Mouse (Mus musculus): Measurements from ENCODE around the gene Hyal3. TPM values are rescaled to one million over a fixed set of nuclear protein-coding genes. Genes with fewer than 3 reads are reported as not detected.

The Hyal3 gene
- total RNA-seq, 2 experiments from 2014 or later = 1.1 to 1.4 TPM

GRCm38 (mm10) chr9:107593101-107593976 is 12.7 kb downstream of the Hyal3 start:
- no peak for DNase-seq (ENCODE audit: low spot score in 2 of 2)

GRCm38 (mm10) chr9:107594281-107595062 is 13.9 kb downstream of the Hyal3 start:
- no peak for DNase-seq (ENCODE audit: low spot score in 2 of 2)

GRCm38 (mm10) chr9:107596619-107597569 is 16.3 kb downstream of the Hyal3 start:
- no peak for DNase-seq (ENCODE audit: low spot score in 2 of 2)

GRCm38 (mm10) chr9:107598385-107598784 is 17.8 kb downstream of the Hyal3 start:
- DNase-seq (ENCODE audit: low spot score in 2 of 2) = no peak

- no peak for DNase-seq (ENCODE audit: low spot score in 2 of 2)
These were observed 18.8 kb downstream of the Hyal3 start for GRCm38 (mm10) chr9:107599433-107599832.

GRCm38 (mm10) chr9:107599842-107600241 is 19.2 kb downstream of the Hyal3 start:
- DNase-seq (ENCODE audit: low spot score in 2 of 2) = peak in 1 of 2 experiments; percentile 59

GRCm38 (mm10) chr9:107600745-107601144 is 20.1 kb downstream of the Hyal3 start:
- DNase-seq (ENCODE audit: low spot score in 2 of 2) = no peak

- DNase-seq (ENCODE audit: low spot score in 2 of 2) = no peak
These were observed 20.7 kb downstream of the Hyal3 start for GRCm38 (mm10) chr9:107601275-107601674.

- peak; percentile 78 to 92 for DNase-seq (ENCODE audit: low spot score in 2 of 2)
These were observed 21.5 kb downstream of the Hyal3 start for GRCm38 (mm10) chr9:107602068-107602648.

GRCm38 (mm10) chr9:107603251-107603650 is 22.6 kb downstream of the Hyal3 start:
- DNase-seq (ENCODE audit: low spot score in 2 of 2) = no peak

GRCm38 (mm10) chr9:107605041-107605661 is 24.5 kb downstream of the Hyal3 start:
- DNase-seq (ENCODE audit: low spot score in 2 of 2) = no peak

GRCm38 (mm10) chr9:107606591-107606990 is 26.0 kb downstream of the Hyal3 start:
- DNase-seq (ENCODE audit: low spot score in 2 of 2) = no peak

- DNase-seq (ENCODE audit: low spot score in 2 of 2) = no peak
These were observed 26.4 kb downstream of the Hyal3 start for GRCm38 (mm10) chr9:107607036-107607435.

- no peak for DNase-seq (ENCODE audit: low spot score in 2 of 2)
These were observed 27.1 kb downstream of the Hyal3 start for GRCm38 (mm10) chr9:107607653-107608245.

GRCm38 (mm10) chr9:107608741-107609432 is 28.3 kb downstream of the Hyal3 start, which contains the start of gene Sema3b:
Gene Sema3b, minus strand, starts transcription at chr9:107609229.
- DNase-seq (ENCODE audit: low spot score in 2 of 2) = no peak

- no peak for DNase-seq (ENCODE audit: low spot score in 2 of 2)
These were observed 28.8 kb downstream of the Hyal3 start for GRCm38 (mm10) chr9:107609433-107609830.

GRCm38 (mm10) chr9:107611456-107612190 is 31.0 kb downstream of the Hyal3 start:
- no peak for DNase-seq (ENCODE audit: low spot score in 2 of 2)

- peak; percentile 98 for DNase-seq (ENCODE audit: low spot score in 2 of 2)
These were observed 31.8 kb downstream of the Hyal3 start for GRCm38 (mm10) chr9:107612191-107612944.

All from layer of hippocampus, adult 18-20 months (tissue).